Mouse (Mus musculus): Measurements from ENCODE around the gene Med16. TPM values are rescaled to one million over a fixed set of nuclear protein-coding genes. Genes with fewer than 3 reads are reported as not detected.
A peak's percentile ranks its signal among the peaks of the same experiment; 100 is the strongest.

Med16 gene
- total RNA-seq, 1 experiment from 2014 or later = 49.2 TPM

GRCm38 (mm10) chr10:79917532-79918100, 8.9 kb upstream of the Med16 start:
- no peak for DNase-seq

- DNase-seq = peak; percentile 92
These were observed 8.2 kb upstream of the Med16 start, which contains the start of gene Kiss1r for GRCm38 (mm10) chr10:79916808-79917531. Gene Kiss1r, plus strand, starts transcription at chr10:79916971.

- DNase-seq = no peak
These were observed 7.4 kb upstream of the Med16 start for GRCm38 (mm10) chr10:79916081-79916480.

GRCm38 (mm10) chr10:79914948-79915596, 6.3 kb upstream of the Med16 start:
- no peak for DNase-seq

GRCm38 (mm10) chr10:79914131-79914947, 5.6 kb upstream of the Med16 start:
- DNase-seq = no peak

GRCm38 (mm10) chr10:79912412-79912811, 3.7 kb upstream of the Med16 start:
- DNase-seq = no peak

GRCm38 (mm10) chr10:79910556-79910955, 1.8 kb upstream of the Med16 start, which contains the start of gene Gm26602:
Gene Gm26602, plus strand, starts transcription at chr10:79910856.
- no peak for DNase-seq

GRCm38 (mm10) chr10:79909092-79909922, 584 bp upstream of the Med16 start:
- no peak for DNase-seq

GRCm38 (mm10) chr10:79907415-79907814, 1.3 kb downstream of the Med16 start:
- DNase-seq = no peak

GRCm38 (mm10) chr10:79906712-79907111, 2.0 kb downstream of the Med16 start:
- no peak for DNase-seq

- no peak for DNase-seq
These were observed 7.7 kb downstream of the Med16 start for GRCm38 (mm10) chr10:79900951-79901410.

GRCm38 (mm10) chr10:79897316-79898245, 11.1 kb downstream of the Med16 start:
- no peak for DNase-seq

GRCm38 (mm10) chr10:79896814-79897213, 11.9 kb downstream of the Med16 start:
- DNase-seq = no peak

GRCm38 (mm10) chr10:79896306-79896705, 12.4 kb downstream of the Med16 start:
- no peak for DNase-seq

- peak; percentile 82 for DNase-seq
These were observed 16.1 kb downstream of the Med16 start for GRCm38 (mm10) chr10:79892451-79893118.

- DNase-seq = no peak
These were observed 18.1 kb downstream of the Med16 start, which contains the start of gene Cfd for GRCm38 (mm10) chr10:79890670-79891069. Gene Cfd, plus strand, starts transcription at chr10:79890853.

GRCm38 (mm10) chr10:79889386-79889785, 19.3 kb downstream of the Med16 start:
- DNase-seq = no peak

- no peak for DNase-seq
These were observed 22.1 kb downstream of the Med16 start for GRCm38 (mm10) chr10:79886611-79887010.

- DNase-seq = no peak
These were observed 22.7 kb downstream of the Med16 start, which contains the start of gene Elane for GRCm38 (mm10) chr10:79886054-79886453. Gene Elane, plus strand, starts transcription at chr10:79886247.
